Mouse (Mus musculus) limb, embryonic 10.5 days (tissue): Measurements from ENCODE around the gene Dscaml1. TPM values are rescaled to one million over a fixed set of nuclear protein-coding genes. Genes with fewer than 3 reads are reported as not detected.

ENCODE experiments used
- DNase-seq: peaks from one replicate; pipeline ENCODE4 v3.0.0-alpha.2; 2017; ENCODE audit warnings: low spot score
- H3K27ac ChIP-seq: fragments of 300-500 bp; sonication (generic); 2 replicates; pipeline ENCODE4 v1.5.1; 2016; ENCODE audit warnings: mild to moderate bottlenecking
- H3K27me3 ChIP-seq: fragments of 300-500 bp; sonication (generic); 2 replicates; pipeline ENCODE4 v1.6.1; 2016; ENCODE audit warnings: low read depth, mild to moderate bottlenecking; ENCODE audit not compliant: poor library complexity, severe bottlenecking
- H3K36me3 ChIP-seq: fragments of 300-500 bp; sonication (generic); 2 replicates; pipeline ENCODE4 v1.6.1; 2016; ENCODE audit warnings: mild to moderate bottlenecking, moderate library complexity
- H3K4me1 ChIP-seq: fragments of 300-500 bp; sonication (generic); 2 replicates; pipeline ENCODE4 v1.6.1; 2016
- H3K4me3 ChIP-seq: fragments of 300-500 bp; sonication (generic); 2 replicates; pipeline ENCODE4 v1.5.1; 2016; ENCODE audit warnings: mild to moderate bottlenecking, moderate library complexity
- H3K9me3 ChIP-seq: fragments of 300-500 bp; sonication (generic); replicated peaks from 2 replicates; pipeline ENCODE4 v1.6.1; 2016; ENCODE audit warnings: mild to moderate bottlenecking
- WGBS: fragments of 180-500 bp; shearing (Covaris S2); methylation state at CpG from one replicate; pipeline ENCODE4 v1.1.7; 2016; 5-methylcytosine and 5-hydroxymethylcytosine counted together
- polyA plus RNA-seq: library from polyadenylated mRNA; unstranded; fragments of >200 nt; fragmentation: Nextera tagmentation; extraction: Ambion mirVana; gene quantifications from 2 replicates; pipeline ENCODE4 v1.2.1, GENCODE M21; 2016

Gene Dscaml1
- polyA plus RNA-seq, 1 experiment from 2014 or later, result 0.30 TPM

GRCm38 (mm10) chr9:45573493-45573815 lies 147.0 kb downstream of the Dscaml1 start:
- Histone ChIP-seq H3K4me3 (no peak overlapping the region), H3K27me3 (no peaks in the 10 kb centered on the region), H3K4me1 (peaks cover 6% of the 10 kb centered on the region), H3K9me3 (no peaks in the 10 kb centered on the region), H3K36me3 (no peaks in the 10 kb centered on the region), H3K27ac (no peak overlapping the region)
- DNase-seq, result no peak

- WGBS, result 87% methylated on average over 8 of the region's 8 CpGs
These were observed 147.6 kb downstream of the Dscaml1 start for GRCm38 (mm10) chr9:45574021-45574420.

DNA sequence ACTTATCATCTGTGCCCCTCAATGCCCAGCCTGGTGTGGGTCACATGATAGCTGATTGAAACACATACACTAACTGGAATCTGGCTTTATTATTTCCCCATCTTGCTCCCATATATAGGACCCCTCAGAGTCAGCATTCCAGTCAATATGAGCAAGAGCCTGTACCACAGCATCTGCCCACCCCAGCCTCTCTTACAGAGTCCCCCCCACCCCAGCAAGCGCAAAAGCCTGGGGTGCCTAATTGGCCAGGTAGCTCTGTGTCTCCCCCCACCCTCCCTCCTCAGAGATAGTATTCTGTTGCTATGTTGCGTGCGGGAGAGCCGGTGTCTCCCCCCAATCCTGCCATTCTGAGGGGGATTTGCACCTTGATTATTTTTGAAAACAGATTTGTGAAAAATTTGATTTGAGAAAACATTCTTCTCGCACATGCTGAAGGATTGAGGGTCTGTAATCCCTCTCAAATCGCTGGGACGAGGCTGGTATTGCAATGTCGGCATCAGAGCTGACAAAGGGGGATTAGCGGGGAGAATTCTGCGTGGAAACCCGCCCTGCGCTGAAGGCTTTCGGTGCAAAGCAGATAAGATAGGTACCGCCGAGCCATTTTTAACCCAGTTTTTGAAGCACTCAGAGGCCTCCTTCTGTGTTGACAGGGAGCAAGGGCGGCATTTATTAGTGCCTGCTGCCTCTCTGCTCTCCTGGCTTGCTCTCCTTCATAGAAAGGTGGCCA lies 153.8 kb downstream of the Dscaml1 start:
- 83% methylated on average over 16 of the region's 16 CpGs for WGBS
- H3K36me3 ChIP-seq, result no peaks in the 10 kb centered on the region
- no peaks in the 10 kb centered on the region for H3K27me3 ChIP-seq
- no peaks in the 10 kb centered on the region for H3K4me1 ChIP-seq
- no peak for DNase-seq
- no peaks in the 10 kb centered on the region for H3K9me3 ChIP-seq
- no peak overlapping the region for H3K27ac ChIP-seq
- no peak overlapping the region for H3K4me3 ChIP-seq

More at GRCm38 (mm10) chr9:45574021-45574420, 147.6 kb downstream of the Dscaml1 start:
- H3K9me3 ChIP-seq, result no peaks in the 10 kb centered on the region
- H3K4me3 ChIP-seq, result no peak overlapping the region
- DNase-seq, result no peak
- peaks cover 6% of the 10 kb centered on the region for H3K4me1 ChIP-seq
- H3K27ac ChIP-seq, result no peak overlapping the region
- no peaks in the 10 kb centered on the region for H3K36me3 ChIP-seq
- no peaks in the 10 kb centered on the region for H3K27me3 ChIP-seq

DNA sequence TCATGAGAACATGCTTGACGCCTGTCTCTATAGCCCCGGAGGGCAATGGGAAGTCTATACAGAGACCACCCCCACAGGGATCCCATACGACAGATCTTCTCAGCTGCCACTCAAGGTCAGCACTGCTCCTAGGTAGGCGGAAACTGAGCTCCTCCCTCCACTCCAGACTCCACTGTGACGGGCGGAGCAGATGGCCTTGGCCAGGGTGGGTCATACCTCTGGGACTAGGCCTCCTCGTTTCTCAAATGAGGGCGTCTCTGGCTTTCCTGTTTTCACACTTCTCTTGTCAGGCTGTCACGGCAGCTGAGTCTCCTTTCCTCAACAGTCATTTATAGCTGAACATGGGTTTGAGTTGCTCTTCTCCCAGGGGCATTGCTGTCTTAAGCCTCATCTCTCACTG lies 160.0 kb downstream of the Dscaml1 start:
- 64% methylated on average over 9 of the region's 9 CpGs for WGBS

GRCm38 (mm10) chr9:45587704-45588103 lies 161.3 kb downstream of the Dscaml1 start:
- H3K4me3 ChIP-seq, result no peak overlapping the region
- 89% methylated on average over 7 of the region's 7 CpGs for WGBS
- no peaks in the 10 kb centered on the region for H3K36me3 ChIP-seq
- H3K27ac ChIP-seq, result no peak overlapping the region
- H3K4me1 ChIP-seq, result no peaks in the 10 kb centered on the region
- no peak for DNase-seq
- H3K27me3 ChIP-seq, result no peaks in the 10 kb centered on the region
- H3K9me3 ChIP-seq, result no peaks in the 10 kb centered on the region

More for the DNA sequence above, 160.0 kb downstream of the Dscaml1 start:
- no peaks in the 10 kb centered on the region for H3K27me3 ChIP-seq
- H3K36me3 ChIP-seq, result no peaks in the 10 kb centered on the region
- H3K9me3 ChIP-seq, result no peaks in the 10 kb centered on the region
- H3K4me3 ChIP-seq, result no peak overlapping the region
- H3K27ac ChIP-seq, result no peak overlapping the region
- DNase-seq, result no peak
- no peaks in the 10 kb centered on the region for H3K4me1 ChIP-seq

- Histone ChIP-seq H3K36me3 (no peaks in the 10 kb centered on the region), H3K4me1 (no peaks in the 10 kb centered on the region), H3K4me3 (no peak overlapping the region), H3K27ac (no peak overlapping the region), H3K27me3 (no peaks in the 10 kb centered on the region), H3K9me3 (no peaks in the 10 kb centered on the region)
- 82% methylated on average over 3 of the region's 3 CpGs for WGBS
- peak; percentile 47 for DNase-seq
These were observed 163.4 kb downstream of the Dscaml1 start for GRCm38 (mm10) chr9:45589867-45590266.

DNA sequence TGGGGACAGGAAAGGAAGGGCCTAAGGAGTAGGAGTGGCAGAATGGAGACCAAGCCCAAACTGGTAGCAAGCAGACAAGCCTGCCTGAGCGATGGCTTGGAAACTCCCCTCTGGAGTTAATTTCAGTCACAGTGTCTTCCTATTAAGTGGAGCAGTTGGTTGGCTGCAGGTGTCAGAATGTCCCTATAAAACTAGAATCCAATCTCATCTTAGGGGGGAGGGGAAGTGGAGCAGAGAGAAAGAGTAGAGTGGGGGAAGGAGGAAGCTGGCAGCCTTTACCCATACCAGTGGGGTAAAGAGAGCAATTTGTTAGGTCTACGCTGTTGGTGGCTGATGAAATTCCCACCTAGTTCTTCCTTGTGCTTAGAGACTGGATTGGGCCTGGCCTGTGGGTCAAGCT lies 164.6 kb downstream of the Dscaml1 start:
- WGBS, result 86% methylated on average over 2 of the region's 2 CpGs
- Histone ChIP-seq H3K4me3 (no peak overlapping the region), H3K4me1 (no peaks in the 10 kb centered on the region), H3K27me3 (no peaks in the 10 kb centered on the region), H3K27ac (no peak overlapping the region), H3K9me3 (no peaks in the 10 kb centered on the region), H3K36me3 (no peaks in the 10 kb centered on the region)
- DNase-seq, result no peak

GRCm38 (mm10) chr9:45592374-45592773 lies 165.9 kb downstream of the Dscaml1 start:
- Histone ChIP-seq H3K27ac (no peak overlapping the region), H3K27me3 (no peaks in the 10 kb centered on the region), H3K4me3 (no peak overlapping the region), H3K4me1 (no peaks in the 10 kb centered on the region), H3K36me3 (no peaks in the 10 kb centered on the region), H3K9me3 (no peaks in the 10 kb centered on the region)
- DNase-seq, result no peak
- 83% methylated on average over 9 of the region's 9 CpGs for WGBS

- no peaks in the 10 kb centered on the region for H3K27me3 ChIP-seq
- WGBS, result 90% methylated on average over 5 of the region's 5 CpGs
These were observed 171.7 kb downstream of the Dscaml1 start for GRCm38 (mm10) chr9:45598117-45598516.

DNA sequence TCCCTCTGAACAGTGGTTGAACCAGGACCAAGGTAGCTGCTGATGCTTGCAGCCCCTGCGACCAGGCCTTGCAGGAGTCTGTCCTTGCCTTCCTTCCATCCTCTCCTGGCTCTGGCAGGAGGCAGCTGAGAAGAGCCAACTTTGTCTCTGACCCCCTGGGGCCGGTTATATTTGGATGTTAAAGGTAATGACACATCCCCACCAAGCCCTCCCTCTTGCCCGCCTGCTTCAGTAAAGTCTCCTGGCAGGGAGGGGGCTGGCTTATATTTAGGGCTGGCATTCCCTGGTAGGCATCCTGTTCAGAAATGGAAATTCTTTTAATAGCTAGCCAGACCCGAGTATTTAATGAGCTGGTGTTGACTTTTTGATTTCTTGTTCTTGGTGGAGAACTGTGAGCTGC lies 172.9 kb downstream of the Dscaml1 start:
- WGBS, result 57% methylated on average over 4 of the region's 4 CpGs
- no peaks in the 10 kb centered on the region for H3K27me3 ChIP-seq

More at GRCm38 (mm10) chr9:45598117-45598516, 171.7 kb downstream of the Dscaml1 start:
- Histone ChIP-seq H3K36me3 (no peaks in the 10 kb centered on the region), H3K4me1 (0 out of 2 replicates have a peak, but pooled peaks cover 2% of the 10 kb centered on the region), H3K27ac (no peak overlapping the region), H3K9me3 (no peaks in the 10 kb centered on the region), H3K4me3 (no peak overlapping the region)
- DNase-seq, result no peak

DNA sequence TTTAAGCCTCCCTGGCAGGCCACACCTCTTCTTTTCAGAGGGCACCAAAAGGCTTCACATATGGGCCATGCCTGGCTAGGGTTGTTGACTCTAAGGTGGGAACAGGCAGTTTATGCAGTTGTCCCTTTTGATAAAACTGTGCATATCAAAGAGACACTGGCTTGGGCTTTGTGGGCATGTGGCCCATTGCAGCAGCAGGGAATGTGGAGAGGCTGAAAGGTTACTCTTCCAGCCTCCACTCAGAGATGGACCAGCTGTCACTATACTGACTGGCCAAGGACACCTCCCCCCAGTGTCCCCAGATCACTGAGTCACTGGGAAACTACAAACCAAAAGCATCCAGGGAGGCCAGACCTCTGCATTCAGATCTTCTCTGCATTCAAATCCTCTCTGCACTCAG lies 180.9 kb downstream of the Dscaml1 start:
- no peak for DNase-seq
- Histone ChIP-seq H3K27me3 (no peaks in the 10 kb centered on the region), H3K4me1 (no peaks in the 10 kb centered on the region), H3K36me3 (no peaks in the 10 kb centered on the region), H3K9me3 (no peaks in the 10 kb centered on the region), H3K27ac (no peak overlapping the region), H3K4me3 (no peak overlapping the region)

More for the DNA sequence above, 172.9 kb downstream of the Dscaml1 start:
- DNase-seq, result no peak
- no peak overlapping the region for H3K4me3 ChIP-seq
- H3K9me3 ChIP-seq, result no peaks in the 10 kb centered on the region
- H3K27ac ChIP-seq, result no peak overlapping the region
- no peaks in the 10 kb centered on the region for H3K36me3 ChIP-seq
- 0 out of 2 replicates have a peak, but pooled peaks cover 2% of the 10 kb centered on the region for H3K4me1 ChIP-seq

DNA sequence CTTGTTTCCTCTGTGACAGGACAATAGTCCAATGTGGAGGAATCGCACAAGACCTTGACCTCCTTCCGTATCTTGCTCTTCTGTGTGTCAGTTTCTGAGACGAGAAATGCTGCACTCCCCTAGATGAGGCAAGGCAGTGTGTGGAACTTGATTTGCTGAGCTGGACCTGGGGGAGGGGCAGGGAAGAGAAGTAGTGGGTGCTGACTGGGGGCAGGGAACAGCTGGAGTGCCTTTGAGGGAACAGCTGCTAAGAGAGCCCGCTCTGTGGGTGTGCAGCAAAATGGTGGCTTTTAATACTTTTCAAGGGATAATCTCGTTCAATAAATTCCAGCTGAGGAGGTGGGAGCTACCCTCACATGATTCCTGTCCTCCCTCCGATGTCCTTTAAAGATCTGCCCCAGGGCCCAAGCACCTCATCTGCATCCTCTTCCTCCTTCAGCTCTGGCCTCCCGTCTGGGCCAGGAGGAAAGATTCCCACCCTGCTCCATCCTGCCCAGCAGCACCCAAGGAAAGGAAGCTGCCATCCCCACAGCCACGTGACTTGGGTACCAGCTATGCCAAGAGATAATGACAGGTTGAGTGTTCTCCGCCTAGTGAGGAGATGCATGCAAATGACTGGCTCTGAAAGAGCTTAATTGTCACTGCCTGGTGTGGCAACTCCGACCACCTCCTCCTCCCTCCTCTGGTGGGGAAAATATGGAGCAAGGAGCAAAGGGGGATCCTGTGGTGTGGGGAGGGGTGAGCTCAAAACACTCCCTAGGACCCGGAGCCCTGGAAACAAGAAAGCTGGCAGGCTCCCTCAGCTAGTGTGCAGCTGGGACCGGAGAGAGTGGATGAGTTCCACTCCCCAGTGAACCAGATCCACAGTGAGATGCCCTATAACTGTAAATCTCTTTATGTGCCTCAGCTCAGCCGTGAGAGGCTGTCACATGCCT lies 181.9 kb downstream of the Dscaml1 start:
- H3K27ac ChIP-seq, result no peak overlapping the region
- DNase-seq, result no peak
- H3K9me3 ChIP-seq, result no peaks in the 10 kb centered on the region
- H3K36me3 ChIP-seq, result no peaks in the 10 kb centered on the region
- no peak overlapping the region for H3K4me3 ChIP-seq
- no peaks in the 10 kb centered on the region for H3K27me3 ChIP-seq
- WGBS, result 39% methylated on average over 13 of the region's 13 CpGs
- no peaks in the 10 kb centered on the region for H3K4me1 ChIP-seq

- WGBS, result 79% methylated on average over 11 of the region's 11 CpGs
- no peaks in the 10 kb centered on the region for H3K36me3 ChIP-seq
- H3K9me3 ChIP-seq, result no peaks in the 10 kb centered on the region
- no peaks in the 10 kb centered on the region for H3K4me1 ChIP-seq
- no peaks in the 10 kb centered on the region for H3K27me3 ChIP-seq
- no peak for DNase-seq
- H3K27ac ChIP-seq, result no peak overlapping the region
- H3K4me3 ChIP-seq, result no peak overlapping the region
These were observed 184.1 kb downstream of the Dscaml1 start for GRCm38 (mm10) chr9:45610336-45611060.
